Mouse (Mus musculus): ENCODE results near the gene Mov10l1. TPM values are rescaled to one million over a fixed set of nuclear protein-coding genes. Genes with fewer than 3 reads are reported as not detected.

Gene Mov10l1
- polyA plus RNA-seq, 1 experiment from 2014 or later: 0.13 TPM

DNA sequence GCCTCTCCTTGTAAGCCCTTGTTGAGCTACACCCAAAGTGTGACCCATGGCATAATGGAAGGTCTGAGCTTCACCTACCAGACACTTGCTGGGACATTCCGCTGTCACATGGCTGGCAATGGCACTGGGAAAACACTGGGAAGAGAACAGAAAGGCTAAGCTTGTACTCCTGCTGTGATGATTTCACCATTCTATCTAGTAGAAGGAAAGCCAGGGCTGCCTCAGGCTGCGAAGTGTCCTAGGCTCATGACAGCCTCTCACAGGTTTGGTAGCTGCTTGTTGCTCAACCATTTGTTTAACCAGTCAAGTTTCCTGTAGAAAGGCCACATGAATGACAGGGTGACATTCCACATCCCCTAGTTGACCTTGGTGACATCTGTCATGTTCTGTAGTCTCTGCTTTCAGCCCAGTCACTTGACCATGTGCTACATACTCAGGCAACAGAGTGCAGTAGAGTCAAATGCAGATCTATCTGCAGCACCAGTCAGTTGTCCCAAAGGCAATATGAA, 18.6 kb upstream of the Mov10l1 start:
- no peaks in the 10 kb centered on the region for H3K4me1 ChIP-seq
- H3K9ac ChIP-seq: no peak overlapping the region
- WGBS: 90% methylated on average over 2 of the region's 2 CpGs
- no peak overlapping the region for H3K4me2 ChIP-seq (replicated peaks)
- H3K4me3 ChIP-seq (replicated peaks): no peak overlapping the region
- no peaks in the 10 kb centered on the region for H3K9me3 ChIP-seq (replicated peaks)
- ATAC-seq (ENCODE audit: insufficient number of reproducible peaks, low FRiP score, low TSS enrichment, low read depth): no peak
- no peak overlapping the region for H3K27ac ChIP-seq (replicated peaks)
- no peaks in the 10 kb centered on the region for H3K36me3 ChIP-seq
- no peaks in the 10 kb centered on the region for H3K27me3 ChIP-seq

DNA sequence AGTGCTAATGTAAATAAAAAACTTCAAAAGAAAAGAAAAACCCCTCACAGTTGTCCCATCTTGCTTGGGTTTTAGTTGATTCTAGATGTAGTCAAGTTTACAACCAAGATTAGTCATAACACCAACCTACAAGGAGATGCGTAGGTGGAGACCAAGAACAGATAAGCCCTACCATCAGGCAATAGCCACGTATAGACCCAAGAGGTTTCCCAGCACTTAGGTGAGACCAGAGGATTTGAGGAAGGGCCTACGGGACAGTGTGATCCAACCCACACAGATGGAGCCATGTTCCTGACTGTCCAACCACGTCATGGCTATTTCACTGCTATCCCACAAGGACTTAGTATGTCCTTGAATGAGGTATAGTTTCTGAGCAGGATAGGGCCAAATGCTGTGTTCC, 10.4 kb upstream of the Mov10l1 start:
- H3K27me3 ChIP-seq: no peaks in the 10 kb centered on the region
- no peaks in the 10 kb centered on the region for H3K4me1 ChIP-seq
- no peak overlapping the region for H3K27ac ChIP-seq (replicated peaks)
- H3K9me3 ChIP-seq (replicated peaks): no peaks in the 10 kb centered on the region
- no peak overlapping the region for H3K9ac ChIP-seq
- no peak overlapping the region for H3K4me3 ChIP-seq (replicated peaks)
- no peak overlapping the region for H3K4me2 ChIP-seq (replicated peaks)
- no peak for ATAC-seq (ENCODE audit: insufficient number of reproducible peaks, low FRiP score, low TSS enrichment, low read depth)
- no peaks in the 10 kb centered on the region for H3K36me3 ChIP-seq
- WGBS: 85% methylated on average over 4 of the region's 4 CpGs

DNA sequence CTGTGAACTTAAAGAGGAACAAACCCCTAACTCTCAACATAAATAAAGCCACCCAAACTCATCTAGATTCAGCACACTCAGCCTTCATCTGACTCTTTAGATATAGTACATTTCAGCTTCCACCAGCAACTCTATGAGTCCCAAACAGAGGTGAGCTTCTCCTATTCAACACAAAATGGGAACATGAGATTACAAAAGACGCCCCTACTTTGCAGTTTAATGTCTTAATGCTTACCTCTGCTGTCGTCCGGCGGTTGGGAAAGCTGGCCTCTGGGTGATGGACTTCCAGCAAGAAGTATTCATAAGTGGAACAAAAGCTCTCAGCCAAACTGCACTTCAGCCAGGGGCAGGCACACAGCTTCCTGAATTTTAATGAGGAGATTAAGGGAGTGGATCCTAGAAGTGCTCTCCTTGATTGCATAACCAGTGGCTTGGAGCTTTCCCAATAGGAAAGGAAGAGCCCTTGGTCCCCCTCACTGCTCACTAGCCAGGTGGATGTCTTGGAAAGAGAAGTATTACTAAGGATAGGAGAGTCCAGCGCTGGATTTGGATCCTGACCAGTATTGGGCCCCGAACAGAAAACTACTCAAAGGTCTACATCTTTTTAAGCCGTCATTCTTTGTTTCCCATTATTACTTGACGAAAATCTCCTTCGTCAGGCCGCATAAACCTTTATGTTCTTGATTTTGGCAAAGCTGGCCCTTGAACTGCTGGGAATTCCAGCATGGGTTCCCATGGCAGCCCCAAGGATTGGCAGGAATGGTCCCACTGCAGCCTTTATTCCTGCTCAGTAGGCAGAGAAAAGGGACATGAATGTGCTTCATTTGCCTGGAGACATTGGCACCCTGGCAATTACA, 4.2 kb upstream of the Mov10l1 start, which contains the start of gene Mlc1:
Mlc1 (minus strand) TSS at position 727 of the 857 bp plus-strand sequence.
- Histone ChIP-seq H3K27ac (replicated peaks) (no peak within 1 kb of the TSS), H3K4me3 (replicated peaks) (no peak within 1 kb of the TSS), H3K9me3 (replicated peaks) (no peaks in the 10 kb centered on the region), H3K4me1 (no peaks in the 10 kb centered on the region), H3K4me2 (replicated peaks) (no peak within 1 kb of the TSS), H3K9ac (no peak within 1 kb of the TSS), H3K36me3 (no peaks in the 10 kb centered on the region), H3K27me3 (no peaks in the 10 kb centered on the region)
- WGBS: 70% methylated on average over 10 of the region's 10 CpGs
- ATAC-seq (ENCODE audit: insufficient number of reproducible peaks, low FRiP score, low TSS enrichment, low read depth): no peak

DNA sequence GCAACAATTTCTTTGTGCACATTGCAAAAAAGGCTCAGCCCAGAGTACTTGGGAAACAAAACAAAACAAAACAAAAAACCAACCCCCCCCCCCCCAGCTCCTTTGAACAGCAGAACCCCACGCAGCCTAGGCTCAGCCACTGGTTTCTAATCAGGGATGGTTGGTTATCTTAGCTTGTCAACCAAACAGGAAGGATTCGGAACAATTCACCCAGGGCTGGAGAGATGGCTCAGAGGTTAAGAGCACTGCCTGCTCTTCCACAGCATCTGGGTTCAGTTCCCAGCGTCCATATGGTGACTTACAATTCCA, 3.6 kb upstream of the Mov10l1 start:
- Histone ChIP-seq H3K9ac (no peak overlapping the region), H3K4me3 (replicated peaks) (no peak overlapping the region), H3K4me2 (replicated peaks) (no peak overlapping the region), H3K4me1 (no peaks in the 10 kb centered on the region), H3K36me3 (no peaks in the 10 kb centered on the region), H3K9me3 (replicated peaks) (no peaks in the 10 kb centered on the region), H3K27ac (replicated peaks) (no peak overlapping the region), H3K27me3 (no peaks in the 10 kb centered on the region)
- no peak for ATAC-seq (ENCODE audit: insufficient number of reproducible peaks, low FRiP score, low TSS enrichment, low read depth)
- 70% methylated on average over 3 of the region's 3 CpGs for WGBS

DNA sequence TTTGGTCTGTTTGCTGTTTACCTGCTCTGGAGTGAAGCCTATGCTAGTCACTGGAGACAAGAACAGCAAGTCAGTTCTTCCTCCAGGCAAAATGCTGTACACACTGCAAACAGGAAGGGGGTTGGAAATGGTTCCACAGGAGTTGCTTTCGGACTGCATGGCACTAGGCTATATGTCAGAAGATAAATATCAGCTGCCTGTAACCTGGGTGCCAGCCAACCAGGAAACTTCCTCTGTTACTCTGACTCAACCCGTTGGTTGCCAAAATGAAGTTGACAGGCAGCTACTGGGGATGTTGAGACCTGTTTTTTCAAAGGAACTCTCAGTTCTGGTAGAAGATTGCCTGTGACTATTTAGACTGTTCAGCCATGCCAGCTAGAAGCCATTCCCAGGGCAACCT, 6.5 kb downstream of the Mov10l1 start:
- Histone ChIP-seq H3K4me3 (replicated peaks) (no peak overlapping the region), H3K36me3 (no peaks in the 10 kb centered on the region), H3K27me3 (no peaks in the 10 kb centered on the region), H3K4me2 (replicated peaks) (no peak overlapping the region), H3K27ac (replicated peaks) (no peak overlapping the region), H3K9ac (no peak overlapping the region), H3K4me1 (no peaks in the 10 kb centered on the region), H3K9me3 (replicated peaks) (no peaks in the 10 kb centered on the region)
- no peak for ATAC-seq (ENCODE audit: insufficient number of reproducible peaks, low FRiP score, low TSS enrichment, low read depth)
- 34% methylated on average over 2 of the region's 2 CpGs for WGBS

DNA sequence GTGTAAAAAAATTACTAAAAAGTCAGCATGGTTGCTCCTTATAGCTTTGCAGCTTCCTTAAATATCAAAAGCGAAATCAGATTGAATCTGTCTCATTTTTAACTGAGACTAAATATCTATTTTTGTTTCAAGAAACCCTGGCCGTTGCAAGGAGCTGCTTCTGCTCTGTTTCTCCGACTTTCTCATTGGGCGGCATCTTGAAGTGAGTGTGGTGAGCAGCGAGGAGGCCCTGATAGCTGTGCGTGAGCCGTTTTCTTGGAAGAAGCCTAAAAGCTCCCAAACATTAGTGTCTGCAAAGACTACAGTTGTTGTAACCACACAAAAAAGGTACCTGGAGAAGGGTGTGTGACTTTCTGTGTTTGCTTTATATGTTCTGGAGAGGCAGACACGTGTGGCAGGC, 15.9 kb downstream of the Mov10l1 start:
- Histone ChIP-seq H3K4me1 (no peaks in the 10 kb centered on the region), H3K9ac (no peak overlapping the region), H3K27ac (replicated peaks) (no peak overlapping the region), H3K27me3 (no peaks in the 10 kb centered on the region), H3K4me2 (replicated peaks) (no peak overlapping the region), H3K9me3 (replicated peaks) (no peaks in the 10 kb centered on the region), H3K4me3 (replicated peaks) (no peak overlapping the region), H3K36me3 (no peaks in the 10 kb centered on the region)
- no peak for ATAC-seq (ENCODE audit: insufficient number of reproducible peaks, low FRiP score, low TSS enrichment, low read depth)
- WGBS: 71% methylated on average over 8 of the region's 8 CpGs

DNA sequence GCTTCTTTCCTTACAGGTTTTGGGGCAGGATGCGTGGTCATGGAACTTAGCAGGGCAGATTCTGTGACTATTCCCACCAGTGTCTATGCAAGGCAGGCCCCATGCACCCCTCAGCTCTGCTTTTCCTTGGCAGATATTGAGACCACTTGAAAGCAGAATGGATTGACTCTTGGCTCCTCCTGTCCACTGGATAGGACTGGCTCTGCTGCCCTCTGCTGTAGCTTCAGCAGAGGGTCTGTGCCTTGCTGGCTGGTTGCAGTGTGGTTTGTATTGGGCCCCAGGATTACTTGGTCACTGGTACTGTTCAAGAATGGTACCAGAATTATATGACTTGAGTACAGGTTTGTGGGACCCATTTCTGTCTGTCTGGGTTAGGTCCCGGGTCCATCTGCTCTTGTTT, 16.4 kb downstream of the Mov10l1 start:
- no peaks in the 10 kb centered on the region for H3K36me3 ChIP-seq
- H3K9me3 ChIP-seq (replicated peaks): no peaks in the 10 kb centered on the region
- no peak for ATAC-seq (ENCODE audit: insufficient number of reproducible peaks, low FRiP score, low TSS enrichment, low read depth)
- H3K27me3 ChIP-seq: no peaks in the 10 kb centered on the region
- 79% methylated on average over 2 of the region's 2 CpGs for WGBS
- H3K4me1 ChIP-seq: no peaks in the 10 kb centered on the region
- H3K4me2 ChIP-seq (replicated peaks): no peak overlapping the region
- H3K9ac ChIP-seq: no peak overlapping the region
- H3K27ac ChIP-seq (replicated peaks): no peak overlapping the region
- no peak overlapping the region for H3K4me3 ChIP-seq (replicated peaks)

DNA sequence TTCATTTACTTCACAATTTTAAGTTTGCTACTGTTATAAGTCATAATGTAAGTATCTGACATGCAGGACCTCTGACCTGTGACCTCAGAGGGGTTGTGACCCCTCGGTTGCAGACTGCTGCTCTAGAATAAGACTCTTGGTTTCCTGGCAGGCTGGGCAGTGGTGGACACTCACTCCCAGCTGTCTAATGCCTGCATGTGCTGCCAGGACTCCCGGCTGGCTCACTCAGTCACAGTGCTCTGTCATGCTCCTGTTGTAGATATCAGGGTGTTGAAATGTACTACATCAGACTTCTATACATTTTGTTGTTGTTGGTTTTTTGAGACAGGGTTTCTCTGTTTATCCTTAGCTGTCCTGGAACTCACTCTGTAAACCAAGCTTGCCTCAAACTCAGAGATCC, 17.7 kb downstream of the Mov10l1 start:
- no peaks in the 10 kb centered on the region for H3K27me3 ChIP-seq
- H3K9ac ChIP-seq: no peak overlapping the region
- H3K4me2 ChIP-seq (replicated peaks): no peak overlapping the region
- no peaks in the 10 kb centered on the region for H3K9me3 ChIP-seq (replicated peaks)
- no peak overlapping the region for H3K27ac ChIP-seq (replicated peaks)
- ATAC-seq (ENCODE audit: insufficient number of reproducible peaks, low FRiP score, low TSS enrichment, low read depth): no peak
- H3K4me1 ChIP-seq: no peaks in the 10 kb centered on the region
- H3K4me3 ChIP-seq (replicated peaks): no peak overlapping the region
- H3K36me3 ChIP-seq: no peaks in the 10 kb centered on the region
- WGBS: 53% methylated on average over 2 of the region's 2 CpGs

DNA sequence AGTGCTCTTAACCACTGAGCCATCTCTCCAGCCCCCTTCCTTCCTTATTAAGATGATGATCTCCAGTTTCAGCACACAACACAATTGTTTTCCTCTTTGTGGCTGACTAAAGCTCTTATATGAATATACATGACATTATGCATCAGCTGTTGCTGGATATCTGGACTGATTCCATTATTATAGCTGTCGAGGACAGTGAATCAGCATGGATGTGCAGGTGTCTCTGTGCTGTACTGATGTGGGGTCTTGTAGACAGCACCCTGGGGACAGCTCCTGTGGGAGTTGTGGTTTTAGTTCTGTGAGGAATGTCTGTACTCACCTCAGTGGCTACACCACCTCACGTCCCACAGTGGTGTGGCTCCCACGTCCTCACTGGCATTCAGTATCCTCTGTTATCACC, 18.5 kb downstream of the Mov10l1 start:
- H3K9me3 ChIP-seq (replicated peaks): no peaks in the 10 kb centered on the region
- 71% methylated on average over 3 of the region's 3 CpGs for WGBS
- no peaks in the 10 kb centered on the region for H3K36me3 ChIP-seq
- H3K27ac ChIP-seq (replicated peaks): no peak overlapping the region
- H3K4me3 ChIP-seq (replicated peaks): no peak overlapping the region
- no peak overlapping the region for H3K4me2 ChIP-seq (replicated peaks)
- H3K4me1 ChIP-seq: no peaks in the 10 kb centered on the region
- no peak overlapping the region for H3K9ac ChIP-seq
- no peak for ATAC-seq (ENCODE audit: insufficient number of reproducible peaks, low FRiP score, low TSS enrichment, low read depth)
- no peaks in the 10 kb centered on the region for H3K27me3 ChIP-seq

DNA sequence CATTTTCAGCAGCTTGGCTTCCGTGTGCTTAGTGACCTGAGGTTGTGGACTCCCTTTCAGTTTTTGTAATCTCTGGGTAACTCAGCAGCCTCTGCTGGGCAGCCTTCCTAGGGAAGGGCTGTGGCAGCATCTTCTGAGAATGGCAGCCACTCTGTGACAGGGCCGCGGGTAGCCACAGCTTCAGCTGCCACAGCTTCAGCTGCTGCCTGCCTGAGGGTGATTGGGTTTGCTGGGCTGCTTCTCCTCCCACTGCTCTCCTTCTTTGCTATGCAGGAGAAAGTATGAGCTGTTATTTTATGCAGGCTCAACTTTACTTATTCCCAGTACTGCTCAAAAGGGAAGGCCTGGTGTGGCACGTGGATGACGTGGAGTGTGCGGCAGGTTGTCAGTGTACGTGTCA, 24.3 kb downstream of the Mov10l1 start:
- no peak overlapping the region for H3K27ac ChIP-seq (replicated peaks)
- no peaks in the 10 kb centered on the region for H3K36me3 ChIP-seq
- H3K27me3 ChIP-seq: no peaks in the 10 kb centered on the region
- no peak overlapping the region for H3K9ac ChIP-seq
- WGBS: 75% methylated on average over 7 of the region's 7 CpGs
- H3K4me2 ChIP-seq (replicated peaks): no peak overlapping the region
- no peak overlapping the region for H3K4me3 ChIP-seq (replicated peaks)
- H3K4me1 ChIP-seq: no peaks in the 10 kb centered on the region
- no peak for ATAC-seq (ENCODE audit: insufficient number of reproducible peaks, low FRiP score, low TSS enrichment, low read depth)
- no peaks in the 10 kb centered on the region for H3K9me3 ChIP-seq (replicated peaks)

DNA sequence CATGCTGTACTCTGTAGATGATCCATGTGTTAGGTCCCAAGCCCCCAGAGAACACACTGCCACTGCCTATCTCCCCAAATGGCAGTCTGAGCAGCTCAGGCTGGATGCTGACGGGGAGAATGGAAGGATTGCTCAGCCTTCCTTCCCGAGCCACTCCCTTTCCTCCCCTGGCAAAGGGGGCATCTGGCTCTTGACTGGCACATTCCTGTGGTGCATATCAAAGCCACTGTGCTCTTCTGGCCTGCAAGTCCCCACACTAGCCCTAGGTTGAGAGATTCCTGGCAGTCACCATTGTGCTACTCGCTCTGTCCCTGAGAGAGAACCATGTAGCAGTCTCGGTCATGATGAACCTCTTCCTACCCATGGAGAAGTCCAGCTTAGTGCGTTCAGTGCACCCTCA, 25.1 kb downstream of the Mov10l1 start:
- no peak overlapping the region for H3K4me2 ChIP-seq (replicated peaks)
- H3K9ac ChIP-seq: no peak overlapping the region
- no peaks in the 10 kb centered on the region for H3K4me1 ChIP-seq
- ATAC-seq (ENCODE audit: insufficient number of reproducible peaks, low FRiP score, low TSS enrichment, low read depth): no peak
- H3K9me3 ChIP-seq (replicated peaks): no peaks in the 10 kb centered on the region
- H3K36me3 ChIP-seq: no peaks in the 10 kb centered on the region
- 76% methylated on average over 5 of the region's 5 CpGs for WGBS
- no peak overlapping the region for H3K4me3 ChIP-seq (replicated peaks)
- no peaks in the 10 kb centered on the region for H3K27me3 ChIP-seq
- no peak overlapping the region for H3K27ac ChIP-seq (replicated peaks)

DNA sequence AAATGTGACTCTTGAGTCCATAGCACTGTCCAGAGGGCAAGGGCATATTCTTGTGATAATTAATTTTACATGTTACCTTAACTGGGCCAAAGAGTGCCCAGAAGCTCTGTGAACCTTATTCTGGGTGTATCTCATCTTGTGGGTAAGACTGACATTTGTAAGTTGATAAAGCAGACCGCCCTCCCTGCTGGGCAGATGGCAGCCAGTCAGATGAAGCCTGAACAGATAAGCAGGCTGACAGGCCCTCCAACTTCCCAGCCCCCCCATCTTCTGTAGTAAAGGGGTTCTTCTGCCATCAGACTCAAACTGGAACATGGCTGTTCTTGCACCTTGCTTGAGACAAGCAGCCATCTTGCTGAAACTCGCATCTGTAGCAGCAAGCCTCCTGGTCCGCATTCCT, 34.0 kb downstream of the Mov10l1 start:
- Histone ChIP-seq H3K27ac (replicated peaks) (no peak overlapping the region), H3K27me3 (no peaks in the 10 kb centered on the region), H3K4me1 (no peaks in the 10 kb centered on the region), H3K9me3 (replicated peaks) (no peaks in the 10 kb centered on the region), H3K9ac (no peak overlapping the region), H3K4me2 (replicated peaks) (no peak overlapping the region), H3K4me3 (replicated peaks) (no peak overlapping the region), H3K36me3 (no peaks in the 10 kb centered on the region)
- ATAC-seq (ENCODE audit: insufficient number of reproducible peaks, low FRiP score, low TSS enrichment, low read depth): no peak
- WGBS: 78% methylated on average over 3 of the region's 3 CpGs

Measured in embryonic facial prominence, embryonic 15.5 days (tissue).